Mouse (Mus musculus): Measurements from ENCODE around the gene Gm13288.
A peak's percentile ranks its signal among the peaks of the same experiment; 100 is the strongest.
"Not testable (repeated sequence)": the region's sequence is repeated elsewhere in the genome, so short reads cannot be mapped to it uniquely, and the experiment has no call there.

Gene Gm13288

GRCm38 (mm10) chr4:88805231-88805630, at the start of gene Gm13288:
Gene Gm13288, plus strand, starts transcription at chr4:88805531.
- DNase-seq (ENCODE audit: low spot score) = not testable (repeated sequence)

GRCm38 (mm10) chr4:88756581-88757513, 48.5 kb upstream of the Gm13288 start:
- DNase-seq (ENCODE audit: low spot score) = not testable (repeated sequence)

GRCm38 (mm10) chr4:88757628-88758031, 47.7 kb upstream of the Gm13288 start:
- DNase-seq (ENCODE audit: low spot score) = peak; percentile 93

- DNase-seq (ENCODE audit: low spot score) = not testable (repeated sequence)
Measured at GRCm38 (mm10) chr4:88758751-88759150, 46.6 kb upstream of the Gm13288 start.

- not testable (repeated sequence) for DNase-seq (ENCODE audit: low spot score)
Measured at GRCm38 (mm10) chr4:88759610-88760268, 45.6 kb upstream of the Gm13288 start, which contains the start of gene Gm13283. Gene Gm13283, plus strand, starts transcription at chr4:88760119.

GRCm38 (mm10) chr4:88760431-88760830, 44.9 kb upstream of the Gm13288 start:
- peak; percentile 13 for DNase-seq (ENCODE audit: low spot score)

GRCm38 (mm10) chr4:88761776-88762175, 43.6 kb upstream of the Gm13288 start:
- peak; percentile 55 for DNase-seq (ENCODE audit: low spot score)

GRCm38 (mm10) chr4:88762341-88762740, 43.0 kb upstream of the Gm13288 start:
- DNase-seq (ENCODE audit: low spot score) = not testable (repeated sequence)

GRCm38 (mm10) chr4:88763384-88764018, 41.8 kb upstream of the Gm13288 start:
- not testable (repeated sequence) for DNase-seq (ENCODE audit: low spot score)

- DNase-seq (ENCODE audit: low spot score) = not testable (repeated sequence)
Measured at GRCm38 (mm10) chr4:88773534-88773933, 31.8 kb upstream of the Gm13288 start, which contains the start of gene Gm13290. Gene Gm13290, plus strand, starts transcription at chr4:88773834.

- DNase-seq (ENCODE audit: low spot score) = not testable (repeated sequence)
Measured at GRCm38 (mm10) chr4:88776622-88777021, 28.7 kb upstream of the Gm13288 start, which contains the start of gene Gm13289. Gene Gm13289, plus strand, starts transcription at chr4:88776922.

- not testable (repeated sequence) for DNase-seq (ENCODE audit: low spot score)
Measured at GRCm38 (mm10) chr4:88779550-88779949, 25.8 kb upstream of the Gm13288 start, which contains the start of gene Gm13272. Gene Gm13272, plus strand, starts transcription at chr4:88779850.

GRCm38 (mm10) chr4:88780320-88780719, 25.0 kb upstream of the Gm13288 start:
- not testable (repeated sequence) for DNase-seq (ENCODE audit: low spot score)

GRCm38 (mm10) chr4:88781831-88782230, 23.5 kb upstream of the Gm13288 start, which contains the start of gene Ifnz:
Gene Ifnz, plus strand, starts transcription at chr4:88782131.
- not testable (repeated sequence) for DNase-seq (ENCODE audit: low spot score)

- DNase-seq (ENCODE audit: low spot score) = not testable (repeated sequence)
Measured at GRCm38 (mm10) chr4:88782335-88782734, 23.0 kb upstream of the Gm13288 start.

- not testable (repeated sequence) for DNase-seq (ENCODE audit: low spot score)
Measured at GRCm38 (mm10) chr4:88785409-88785808, 19.9 kb upstream of the Gm13288 start, which contains the start of gene Gm13276. Gene Gm13276, plus strand, starts transcription at chr4:88785709.

GRCm38 (mm10) chr4:88788402-88788801, 16.9 kb upstream of the Gm13288 start, which contains the start of gene Gm13277:
Gene Gm13277, plus strand, starts transcription at chr4:88788632.
- peak; percentile 58 for DNase-seq (ENCODE audit: low spot score)

- DNase-seq (ENCODE audit: low spot score) = not testable (repeated sequence)
Measured at GRCm38 (mm10) chr4:88791250-88791649, 14.1 kb upstream of the Gm13288 start, which contains the start of gene Gm13278. Gene Gm13278, plus strand, starts transcription at chr4:88791550.

- peak; percentile 42 for DNase-seq (ENCODE audit: low spot score)
Measured at GRCm38 (mm10) chr4:88793936-88794675, 11.2 kb upstream of the Gm13288 start, which contains the start of gene Gm13275. Gene Gm13275, plus strand, starts transcription at chr4:88794487.

GRCm38 (mm10) chr4:88797097-88797496, 8.2 kb upstream of the Gm13288 start, which contains the start of gene Gm13279:
Gene Gm13279, plus strand, starts transcription at chr4:88797397.
- not testable (repeated sequence) for DNase-seq (ENCODE audit: low spot score)

GRCm38 (mm10) chr4:88799365-88799764, 6.0 kb upstream of the Gm13288 start, which contains the start of gene Gm13285:
Gene Gm13285, plus strand, starts transcription at chr4:88799665.
- not testable (repeated sequence) for DNase-seq (ENCODE audit: low spot score)

All from layer of hippocampus, adult 9-10 months (tissue).